Mouse (Mus musculus) heart, embryonic 12.5 days (tissue): ENCODE data around the gene Ttc9. TPM values are rescaled to one million over a fixed set of nuclear protein-coding genes. Genes with fewer than 3 reads are reported as not detected.

ENCODE experiments used
- ATAC-seq: fragments of 200-750 bp; cut with Nextera tagmentation; 2 replicates; pipeline ENCODE4 v1.8.0; 2017; ENCODE audit warnings: moderate TSS enrichment, moderate library complexity; ENCODE audit not compliant: insufficient number of reproducible peaks, low FRiP score
- H3K27ac ChIP-seq: fragments of 300-500 bp; sonication (generic); 2 replicates; pipeline ENCODE4 v1.5.1; 2016; ENCODE audit warnings: mild to moderate bottlenecking, moderate library complexity; ENCODE audit not compliant: poor library complexity, severe bottlenecking
- H3K27me3 ChIP-seq: fragments of 300-500 bp; sonication (generic); replicated peaks from 2 replicates; pipeline ENCODE4 v1.6.1; 2016; ENCODE audit warnings: mild to moderate bottlenecking, moderate library complexity
- H3K36me3 ChIP-seq: fragments of 300-500 bp; sonication (generic); 2 replicates; pipeline ENCODE4 v1.6.1; 2016; ENCODE audit warnings: mild to moderate bottlenecking, moderate library complexity
- H3K4me1 ChIP-seq: fragments of 300-500 bp; sonication (generic); replicated peaks from 2 replicates; pipeline ENCODE4 v1.6.1; 2016; ENCODE audit warnings: mild to moderate bottlenecking
- H3K4me2 ChIP-seq: fragments of 300-500 bp; sonication (generic); 2 replicates; pipeline ENCODE4 v1.6.1; 2016; ENCODE audit warnings: mild to moderate bottlenecking, moderate library complexity
- H3K4me3 ChIP-seq: fragments of 300-500 bp; sonication (generic); 2 replicates; pipeline ENCODE4 v1.5.1; 2016; ENCODE audit warnings: mild to moderate bottlenecking
- H3K9ac ChIP-seq: fragments of 300-500 bp; sonication (generic); 2 replicates; pipeline ENCODE4 v1.6.1; 2016; ENCODE audit warnings: mild to moderate bottlenecking, moderate library complexity
- H3K9me3 ChIP-seq: fragments of 300-500 bp; sonication (generic); replicated peaks from 2 replicates; pipeline ENCODE4 v1.6.1; 2016; ENCODE audit warnings: mild to moderate bottlenecking, moderate library complexity
- WGBS: fragments of 180-500 bp; shearing (Covaris S2); methylation state at CpG from one replicate; pipeline ENCODE4 v1.1.7; 2016; 5-methylcytosine and 5-hydroxymethylcytosine counted together
- polyA plus RNA-seq: library from polyadenylated mRNA; unstranded; fragments of >200 nt; fragmentation: Nextera tagmentation; extraction: Ambion mirVana; gene quantifications from 2 replicates; pipeline ENCODE4 v1.2.1, GENCODE M21; 2016

Ttc9 gene
- polyA plus RNA-seq, 1 experiment from 2014 or later = 3.8 TPM

DNA sequence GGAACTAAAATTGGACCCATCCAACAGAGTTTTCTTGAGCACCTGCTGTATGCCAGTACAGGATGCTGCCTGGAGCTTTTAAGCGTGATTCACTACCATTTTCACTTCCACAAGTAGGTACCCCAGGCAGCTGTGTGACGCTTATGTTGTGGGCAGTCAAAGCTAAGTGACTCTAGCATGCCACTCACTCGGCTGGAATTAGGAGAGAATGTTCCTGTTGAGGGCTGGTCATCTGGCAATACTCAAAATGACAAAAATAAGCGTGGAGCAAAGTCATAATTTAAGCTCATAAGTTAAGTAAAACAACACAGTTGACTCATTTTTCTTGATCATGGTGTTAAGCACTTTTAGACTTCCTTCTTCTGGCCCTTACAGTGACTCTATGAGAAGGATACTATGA, 31.0 kb downstream of the Ttc9 start:
- H3K36me3 ChIP-seq = no peaks in the 10 kb centered on the region
- no peak overlapping the region for H3K4me3 ChIP-seq
- H3K9me3 ChIP-seq = no peaks in the 10 kb centered on the region
- ATAC-seq = no peak
- H3K4me2 ChIP-seq = no peak overlapping the region
- no peaks in the 10 kb centered on the region; the same call in 1 of the 2 replicates for H3K27me3 ChIP-seq
- no peak overlapping the region for H3K9ac ChIP-seq
- H3K27ac ChIP-seq = no peak overlapping the region
- WGBS = 73% methylated on average over 4 of the region's 4 CpGs
- H3K4me1 ChIP-seq = peaks cover 14% of the 10 kb centered on the region; the same call in 1 of the 2 replicates

DNA sequence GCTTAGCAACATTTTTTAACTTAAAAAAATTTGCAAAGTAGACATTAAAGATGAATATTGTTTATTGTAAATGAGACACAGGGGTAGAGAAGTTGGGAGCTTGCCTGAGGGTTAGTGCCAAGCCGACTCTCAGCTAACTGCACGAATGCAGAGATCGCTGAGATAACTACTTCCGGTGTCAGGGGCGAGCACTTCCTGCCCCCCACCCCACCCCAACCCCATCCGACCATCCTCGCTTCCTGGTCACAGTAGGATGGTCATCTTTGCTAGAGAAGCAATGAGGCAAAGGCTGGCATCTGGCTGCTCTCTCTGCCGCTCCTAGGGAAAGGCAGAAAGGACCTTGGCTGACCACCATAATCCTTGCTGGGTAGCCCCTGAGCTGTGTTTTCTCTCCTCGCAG, 32.1 kb downstream of the Ttc9 start:
- no peak for ATAC-seq
- 77% methylated on average over 9 of the region's 9 CpGs for WGBS
- Histone ChIP-seq H3K27me3 (no peaks in the 10 kb centered on the region; the same call in 1 of the 2 replicates), H3K36me3 (no peaks in the 10 kb centered on the region), H3K9me3 (no peaks in the 10 kb centered on the region), H3K27ac (no peak overlapping the region), H3K4me2 (no peak overlapping the region), H3K9ac (no peak overlapping the region), H3K4me3 (no peak overlapping the region), H3K4me1 (peaks cover 10% of the 10 kb centered on the region; the same call in 1 of the 2 replicates)

DNA sequence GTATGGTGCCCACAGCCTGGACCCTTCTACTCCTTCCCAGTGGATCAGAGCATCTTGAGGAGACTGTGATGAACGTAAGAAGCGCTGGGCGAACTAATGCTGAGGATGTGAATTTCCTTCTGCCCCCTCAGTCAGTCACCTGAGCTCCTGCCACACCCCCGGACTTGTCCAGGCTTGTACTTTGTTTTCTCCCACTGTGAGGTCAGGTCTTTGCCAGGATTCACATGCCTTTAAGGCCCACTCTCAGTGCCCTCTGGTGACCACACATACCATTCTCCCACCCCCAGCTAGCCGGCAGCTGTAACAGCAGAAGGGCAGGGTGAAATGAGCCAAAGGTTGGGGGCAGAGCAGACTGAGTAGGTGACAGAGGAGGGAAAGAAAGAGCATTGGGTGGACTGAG, 32.9 kb downstream of the Ttc9 start:
- WGBS = 77% methylated on average over 5 of the region's 5 CpGs
- ATAC-seq = no peak
- H3K9me3 ChIP-seq = no peaks in the 10 kb centered on the region
- no peak overlapping the region for H3K9ac ChIP-seq
- H3K36me3 ChIP-seq = no peaks in the 10 kb centered on the region
- no peak overlapping the region for H3K4me2 ChIP-seq
- H3K4me1 ChIP-seq = peaks cover 10% of the 10 kb centered on the region; the same call in 1 of the 2 replicates
- H3K27ac ChIP-seq = no peak overlapping the region
- no peak overlapping the region for H3K4me3 ChIP-seq
- no peaks in the 10 kb centered on the region; the same call in 1 of the 2 replicates for H3K27me3 ChIP-seq

DNA sequence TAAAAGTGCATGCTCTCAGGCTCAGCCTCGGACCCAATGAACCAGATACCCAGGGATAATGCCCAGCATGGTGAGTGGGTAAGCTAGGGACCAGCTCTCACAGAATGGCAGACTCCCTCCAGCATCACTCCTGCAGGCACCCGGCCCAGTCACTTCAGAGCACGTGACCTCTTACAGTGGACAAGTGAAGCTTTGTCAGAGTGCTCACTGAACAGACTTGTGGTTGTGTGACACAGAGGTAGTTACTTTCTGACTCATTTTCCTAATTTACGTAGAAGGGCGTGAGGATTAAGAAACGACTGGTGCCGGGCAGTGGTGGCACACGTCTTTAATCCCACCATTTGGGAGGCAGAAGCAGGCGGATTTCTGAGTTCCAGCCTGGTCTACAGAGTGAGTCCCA, 37.4 kb downstream of the Ttc9 start:
- H3K4me2 ChIP-seq = no peak overlapping the region
- H3K9me3 ChIP-seq = no peaks in the 10 kb centered on the region
- 80% methylated on average over 9 of the region's 9 CpGs for WGBS
- H3K27me3 ChIP-seq = no peaks in the 10 kb centered on the region; the same call in 1 of the 2 replicates
- no peak overlapping the region for H3K9ac ChIP-seq
- no peak for ATAC-seq
- H3K36me3 ChIP-seq = no peaks in the 10 kb centered on the region
- H3K27ac ChIP-seq = no peak overlapping the region
- no peaks in the 10 kb centered on the region for H3K4me1 ChIP-seq
- no peak overlapping the region for H3K4me3 ChIP-seq

DNA sequence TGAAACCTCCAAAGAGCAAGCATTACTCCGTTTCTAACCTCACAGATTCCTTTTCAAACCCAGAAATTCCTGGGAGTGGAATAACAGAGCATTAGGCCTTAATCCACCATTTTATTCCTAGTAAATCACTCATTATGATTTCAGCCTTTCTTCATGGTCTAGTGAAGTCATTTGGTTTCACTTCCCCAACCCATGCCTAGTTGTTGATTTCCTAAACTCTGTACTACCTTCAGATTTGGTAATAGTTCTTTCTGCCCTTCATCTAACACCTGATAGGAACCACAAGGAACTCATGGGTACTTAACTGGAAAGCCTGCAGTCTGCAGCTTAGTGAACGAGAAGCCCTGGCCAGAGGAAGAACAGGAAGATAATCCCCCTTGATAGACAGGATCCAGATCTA, 44.5 kb downstream of the Ttc9 start:
- H3K4me2 ChIP-seq = no peak overlapping the region
- ATAC-seq = no peak
- no peak overlapping the region for H3K9ac ChIP-seq
- no peak overlapping the region for H3K27ac ChIP-seq
- H3K4me1 ChIP-seq = peaks cover 5% of the 10 kb centered on the region; the same call in 1 of the 2 replicates
- no peaks in the 10 kb centered on the region for H3K27me3 ChIP-seq
- no peak overlapping the region for H3K4me3 ChIP-seq
- no peaks in the 10 kb centered on the region for H3K9me3 ChIP-seq
- no peaks in the 10 kb centered on the region for H3K36me3 ChIP-seq
- 39% methylated on average over 2 of the region's 2 CpGs for WGBS

DNA sequence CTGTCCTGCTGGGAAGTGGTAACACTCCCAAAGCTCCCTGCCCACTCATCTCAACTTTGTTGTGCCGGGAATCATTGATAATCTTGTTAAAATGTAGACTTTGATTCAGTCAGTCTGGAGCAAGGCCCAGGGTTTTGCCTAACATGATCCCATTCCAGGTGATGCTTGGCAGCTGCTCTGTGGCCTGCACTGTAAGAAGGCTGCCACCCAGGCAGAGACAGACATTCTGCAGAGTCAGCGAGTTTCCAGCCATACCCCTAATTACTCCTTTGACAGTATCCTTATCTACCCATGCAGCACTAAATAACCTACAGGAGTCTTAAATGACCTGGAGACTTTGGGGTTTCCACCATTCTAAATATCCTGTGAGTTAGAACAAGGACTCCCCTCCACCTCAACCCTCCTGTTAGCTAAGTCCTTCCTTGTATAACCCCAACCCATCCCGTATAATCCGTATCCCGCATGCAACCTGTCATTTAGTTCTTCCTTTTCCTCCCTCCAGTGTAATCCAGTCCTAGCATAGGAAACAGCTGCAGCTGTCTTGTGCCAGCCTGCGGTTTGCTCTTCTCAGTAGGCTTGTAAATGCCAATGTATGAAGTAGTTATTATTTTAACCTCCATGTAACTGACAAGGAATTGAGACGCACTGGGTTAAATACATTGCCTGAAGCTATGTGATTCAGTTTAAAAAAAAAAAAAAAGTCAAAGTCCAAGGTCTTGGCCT, 48.9 kb downstream of the Ttc9 start:
- WGBS = 66% methylated on average over 7 of the region's 7 CpGs
- no peak overlapping the region for H3K9ac ChIP-seq
- no peak overlapping the region for H3K27ac ChIP-seq
- no peak overlapping the region for H3K4me2 ChIP-seq
- ATAC-seq = no peak
- H3K4me3 ChIP-seq = no peak overlapping the region
- H3K4me1 ChIP-seq = peaks cover 5% of the 10 kb centered on the region; the same call in 1 of the 2 replicates
- H3K27me3 ChIP-seq = no peaks in the 10 kb centered on the region; the same call in 1 of the 2 replicates
- H3K9me3 ChIP-seq = no peaks in the 10 kb centered on the region
- no peaks in the 10 kb centered on the region for H3K36me3 ChIP-seq

DNA sequence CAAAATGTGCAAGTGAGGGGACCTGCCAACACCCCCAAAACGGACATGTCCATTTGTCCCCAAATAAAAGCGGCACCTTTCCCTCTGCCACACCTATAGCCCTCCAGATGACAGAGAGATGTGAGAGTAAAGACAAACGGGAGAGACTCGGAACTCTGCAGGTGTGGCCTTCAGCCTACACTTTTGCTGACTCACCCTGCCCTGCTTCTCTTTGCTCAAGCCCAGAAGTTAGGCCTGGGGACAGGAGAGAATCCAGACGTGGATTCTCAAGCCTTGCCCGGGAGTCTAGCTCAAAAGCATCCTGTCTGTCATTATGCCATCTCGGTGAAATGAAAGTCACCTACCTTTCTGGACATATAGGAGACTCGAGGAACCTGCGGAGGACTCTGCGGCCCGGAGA, 52.3 kb downstream of the Ttc9 start:
- Histone ChIP-seq H3K9ac (no peak overlapping the region), H3K4me3 (no peak overlapping the region), H3K4me2 (no peak overlapping the region), H3K4me1 (peaks cover 5% of the 10 kb centered on the region; the same call in 1 of the 2 replicates), H3K27ac (no peak overlapping the region), H3K9me3 (no peaks in the 10 kb centered on the region), H3K27me3 (no peaks in the 10 kb centered on the region; the same call in 1 of the 2 replicates), H3K36me3 (no peaks in the 10 kb centered on the region)
- 59% methylated on average over 11 of the region's 11 CpGs for WGBS
- ATAC-seq = no peak

DNA sequence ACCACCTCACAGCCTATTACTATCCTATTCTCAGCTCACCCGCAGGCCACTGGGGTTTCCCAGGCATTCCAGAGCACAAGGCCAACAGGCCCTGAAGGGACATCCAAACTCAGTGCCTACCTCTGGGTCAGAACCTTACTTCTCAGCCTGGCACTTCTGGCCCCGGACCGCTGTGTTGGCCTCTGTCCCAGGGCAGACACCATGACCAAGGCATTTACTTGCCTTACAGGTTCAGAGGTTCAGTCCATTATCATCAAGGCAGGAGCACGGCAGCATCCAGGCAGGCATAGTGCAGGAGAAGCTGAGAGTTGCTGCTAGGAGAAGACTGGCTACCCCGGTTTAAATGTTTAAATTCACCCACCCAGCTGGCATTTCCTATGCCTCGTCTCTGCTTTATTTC, 53.0 kb downstream of the Ttc9 start:
- Histone ChIP-seq H3K27ac (no peak overlapping the region), H3K27me3 (no peaks in the 10 kb centered on the region; the same call in 1 of the 2 replicates), H3K9me3 (no peaks in the 10 kb centered on the region), H3K4me2 (no peak overlapping the region), H3K4me1 (no peaks in the 10 kb centered on the region; the same call in none of the 2 replicates), H3K4me3 (no peak overlapping the region), H3K9ac (no peak overlapping the region), H3K36me3 (no peaks in the 10 kb centered on the region)
- 74% methylated on average over 6 of the region's 6 CpGs for WGBS
- ATAC-seq = no peak

DNA sequence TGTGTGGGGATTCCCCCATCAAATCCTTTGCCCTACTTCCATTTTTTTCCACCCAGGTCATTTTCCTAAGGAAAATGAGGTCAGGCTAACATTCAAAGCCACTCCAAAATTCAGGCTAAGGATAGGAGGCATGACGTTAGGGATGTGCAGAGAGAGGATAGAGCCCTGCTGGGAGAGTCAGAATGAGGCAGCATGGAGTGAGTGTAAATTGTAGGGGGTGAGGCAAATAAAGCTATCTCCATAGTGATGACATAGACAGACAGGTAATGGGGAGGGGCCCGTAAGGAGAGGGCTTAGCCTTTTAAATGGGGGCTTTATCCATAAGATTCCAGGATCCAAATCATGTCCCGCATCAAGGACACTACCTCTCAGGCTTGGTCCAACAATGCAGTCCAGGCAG, 54.9 kb downstream of the Ttc9 start:
- WGBS = 53% methylated on average over 3 of the region's 3 CpGs
- peaks cover 14% of the 10 kb centered on the region; the same call in 1 of the 2 replicates for H3K4me1 ChIP-seq
- no peak for ATAC-seq
- H3K4me2 ChIP-seq = no peak overlapping the region
- H3K4me3 ChIP-seq = no peak overlapping the region
- H3K9me3 ChIP-seq = no peaks in the 10 kb centered on the region
- H3K27ac ChIP-seq = no peak overlapping the region
- H3K27me3 ChIP-seq = no peaks in the 10 kb centered on the region; the same call in 1 of the 2 replicates
- no peaks in the 10 kb centered on the region for H3K36me3 ChIP-seq
- H3K9ac ChIP-seq = no peak overlapping the region

DNA sequence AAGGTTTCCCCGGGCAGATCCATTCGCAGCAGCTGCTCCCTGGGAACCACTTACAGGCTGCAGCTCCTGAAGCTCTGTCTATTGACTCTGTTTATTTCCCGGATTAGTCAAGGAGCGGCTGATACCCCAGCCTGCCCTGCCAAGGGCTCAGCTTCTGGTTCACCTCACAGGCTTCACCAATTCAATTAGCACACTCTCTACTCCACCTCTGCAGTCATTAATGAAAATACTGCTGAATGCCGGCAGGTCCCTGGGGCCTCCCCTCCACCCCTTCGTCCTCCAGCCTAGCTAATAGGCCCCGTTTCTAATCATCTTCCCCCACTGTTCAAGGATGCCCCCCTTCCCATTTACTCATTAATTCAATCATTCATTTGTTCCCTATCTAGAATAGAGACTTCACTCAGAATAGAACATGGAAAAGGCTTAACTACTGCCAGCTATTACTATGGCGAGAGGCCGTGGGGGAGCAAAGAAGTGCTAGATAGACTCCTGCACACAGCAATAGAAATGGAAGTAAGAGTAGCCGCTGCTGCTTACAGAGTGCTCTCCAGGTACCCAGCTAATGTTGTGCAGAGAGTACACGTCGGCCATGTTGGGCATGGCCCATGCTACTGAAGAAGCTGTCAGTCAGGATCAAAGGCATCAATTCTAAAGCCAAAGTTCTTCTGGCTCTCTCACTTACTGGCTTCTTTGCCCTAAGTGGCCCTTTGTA, 55.5 kb downstream of the Ttc9 start:
- peaks cover 14% of the 10 kb centered on the region; the same call in 1 of the 2 replicates for H3K4me1 ChIP-seq
- no peak overlapping the region for H3K4me2 ChIP-seq
- H3K9ac ChIP-seq = no peak overlapping the region
- no peaks in the 10 kb centered on the region for H3K9me3 ChIP-seq
- ATAC-seq = no peak
- 54% methylated on average over 12 of the region's 12 CpGs for WGBS
- no peaks in the 10 kb centered on the region; the same call in 1 of the 2 replicates for H3K27me3 ChIP-seq
- H3K36me3 ChIP-seq = no peaks in the 10 kb centered on the region
- H3K27ac ChIP-seq = no peak overlapping the region
- H3K4me3 ChIP-seq = no peak overlapping the region

DNA sequence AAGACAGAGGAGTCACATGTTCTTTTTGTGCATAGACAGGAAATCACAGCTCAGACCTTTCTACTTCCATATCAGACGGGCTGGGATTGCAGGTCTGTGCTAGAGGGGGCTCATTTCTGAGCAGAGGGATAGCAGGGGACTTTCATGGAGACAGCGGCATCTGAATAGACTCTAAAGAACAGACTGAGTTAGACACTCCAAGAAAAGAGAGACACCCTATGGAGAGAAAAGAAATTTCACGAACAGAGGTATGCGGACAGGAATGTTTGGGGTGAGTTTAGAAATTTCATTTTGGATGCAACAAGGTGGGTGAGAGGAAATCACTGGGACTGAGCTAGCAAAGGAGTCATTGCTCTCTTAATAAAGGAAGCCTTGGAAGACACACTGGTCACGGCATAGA, 56.8 kb downstream of the Ttc9 start:
- Histone ChIP-seq H3K4me1 (peaks cover 14% of the 10 kb centered on the region; the same call in 1 of the 2 replicates), H3K9ac (no peak overlapping the region), H3K4me2 (no peak overlapping the region), H3K27me3 (no peaks in the 10 kb centered on the region), H3K27ac (no peak overlapping the region), H3K4me3 (no peak overlapping the region), H3K36me3 (no peaks in the 10 kb centered on the region), H3K9me3 (no peaks in the 10 kb centered on the region)
- ATAC-seq = no peak
- 74% methylated on average over 5 of the region's 5 CpGs for WGBS
